Mouse (Mus musculus) retina, embryonic 14.5 days (tissue): ENCODE data around the gene Fam117a.

Source experiments
- DNase-seq: peaks from one replicate; pipeline ENCODE4 v3.0.0-alpha.2; 2015; ENCODE audit warnings: low spot score

The Fam117a gene

GRCm38 (mm10) chr11:95420880-95421435, 84.1 kb downstream of the Fam117a start:
- no peak for DNase-seq

DNA sequence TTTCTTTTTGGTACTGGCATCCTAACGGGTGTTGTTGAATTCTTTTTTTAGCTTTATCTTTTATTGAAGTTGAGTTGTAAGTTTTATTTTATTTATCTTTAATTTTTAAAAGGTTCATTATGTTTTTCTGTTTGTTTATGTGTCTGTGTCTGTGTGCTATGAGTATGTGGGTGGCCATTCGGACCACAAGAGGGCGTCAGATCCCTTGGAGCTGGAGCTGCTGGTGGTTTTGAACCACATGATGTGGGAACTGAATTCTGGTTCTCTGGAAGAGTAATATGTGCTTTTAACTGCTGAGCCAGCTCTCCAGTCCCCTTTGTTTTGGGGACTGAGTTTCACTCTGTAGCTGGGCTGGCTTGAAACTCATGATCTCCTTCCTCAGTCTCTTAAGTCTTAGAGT, 86.7 kb downstream of the Fam117a start:
- DNase-seq = no peak

DNA sequence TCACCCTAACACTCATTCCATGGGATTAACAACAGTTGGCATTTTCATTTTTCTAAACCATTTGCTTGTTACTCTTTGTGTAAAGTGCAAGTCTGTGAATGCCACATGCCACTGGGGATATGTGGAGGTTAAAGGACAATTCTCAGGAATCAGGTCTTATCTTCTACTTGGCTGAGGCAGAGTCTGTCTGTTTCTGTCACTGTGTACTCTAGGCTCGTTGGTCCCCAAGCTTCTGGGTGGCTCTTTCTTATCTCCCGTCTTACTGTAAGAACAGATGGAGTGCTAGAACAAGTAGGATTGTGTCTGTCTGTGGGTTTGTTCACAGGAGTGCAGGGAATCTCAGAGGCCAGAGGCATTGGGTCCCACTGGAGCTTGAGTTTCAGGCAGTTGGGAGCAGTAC, 94.5 kb downstream of the Fam117a start:
- DNase-seq = no peak
